Mouse (Mus musculus) kidney, embryonic 14.5 days (tissue): Measurements from ENCODE around the gene Klf15. TPM values are rescaled to one million over a fixed set of nuclear protein-coding genes. Genes with fewer than 3 reads are reported as not detected.

ENCODE experiments used
- ATAC-seq: fragments of 200-750 bp; cut with Nextera tagmentation; 2 replicates; pipeline ENCODE4 v1.8.0; 2017; ENCODE audit warnings: moderate number of reproducible peaks, mild to moderate bottlenecking, moderate TSS enrichment, moderate library complexity; ENCODE audit not compliant: low FRiP score, low TSS enrichment
- H3K27ac ChIP-seq: fragments of 300-500 bp; sonication (generic); 2 replicates; pipeline ENCODE4 v1.5.1; 2014; ENCODE audit warnings: low read depth, mild to moderate bottlenecking, low read length, moderate library complexity, mixed read lengths
- H3K27me3 ChIP-seq: fragments of 300-500 bp; sonication (generic); 2 replicates; pipeline ENCODE4 v1.6.1; 2014; ENCODE audit warnings: mild to moderate bottlenecking, low read length; ENCODE audit not compliant: control insufficient read depth, insufficient read depth
- H3K36me3 ChIP-seq: fragments of 300-500 bp; sonication (generic); 2 replicates; pipeline ENCODE4 v1.6.1; 2014; ENCODE audit warnings: low read length, mixed read lengths; ENCODE audit not compliant: control insufficient read depth, insufficient read depth
- H3K4me1 ChIP-seq: fragments of 300-500 bp; sonication (generic); 2 replicates; pipeline ENCODE4 v1.6.1; 2014; ENCODE audit warnings: low read length, mixed read lengths; ENCODE audit not compliant: control insufficient read depth, insufficient read depth
- H3K4me2 ChIP-seq: fragments of 300-500 bp; sonication (generic); replicated peaks from 2 replicates; pipeline ENCODE4 v1.6.1; 2014; ENCODE audit warnings: low read depth, mild to moderate bottlenecking, low read length
- H3K4me3 ChIP-seq: fragments of 300-500 bp; sonication (generic); 2 replicates; pipeline ENCODE4 v1.5.1; 2014; ENCODE audit warnings: mild to moderate bottlenecking, low read length
- H3K9ac ChIP-seq: fragments of 300-500 bp; sonication (generic); 2 replicates; pipeline ENCODE4 v1.6.1; 2014; ENCODE audit warnings: low read depth, mild to moderate bottlenecking, low read length, moderate library complexity
- H3K9me3 ChIP-seq: fragments of 300-500 bp; sonication (generic); 2 replicates; pipeline ENCODE4 v1.6.1; 2016; ENCODE audit warnings: low read length; ENCODE audit not compliant: control insufficient read depth
- WGBS: fragments of 180-500 bp; shearing (Covaris S2); extraction: QIAGEN DNeasy Blood & Tissue Kit; methylation state at CpG from one replicate; pipeline ENCODE4 v1.1.7; 2014; 5-methylcytosine and 5-hydroxymethylcytosine counted together
- polyA plus RNA-seq: library from polyadenylated mRNA; unstranded; fragments of >200 nt; fragmentation: Nextera tagmentation; extraction: Ambion mirVana; gene quantifications from 2 replicates; pipeline ENCODE4 v1.2.1, GENCODE M21; 2014

The Klf15 gene
- 5.3 and 9.3 TPM in 2 replicates for polyA plus RNA-seq

- WGBS: under 1% methylated on average over 58 of the region's 70 CpGs
- peak within 1 kb of the TSS; percentile 100 for H3K4me2 ChIP-seq
Measured at GRCm38 (mm10) chr6:90462181-90462706, at the start of gene Klf15. TSS of gene Klf15 (plus strand) at chr6:90462576.

GRCm38 (mm10) chr6:90422565-90422964, 39.8 kb upstream of the Klf15 start:
- peak overlapping the region; percentile 16; the same call in 1 of the 2 replicates for H3K4me3 ChIP-seq

More at GRCm38 (mm10) chr6:90462181-90462706, at the start of gene Klf15:
- H3K9me3 ChIP-seq: no peaks in the 10 kb centered on the region
- ATAC-seq: peak; percentile 83
- peak within 1 kb of the TSS; percentile 65 for H3K9ac ChIP-seq
- H3K4me3 ChIP-seq: peak within 1 kb of the TSS; percentile 69
- no peak within 1 kb of the TSS for H3K27ac ChIP-seq
- no peaks in the 10 kb centered on the region for H3K36me3 ChIP-seq
- H3K27me3 ChIP-seq: 0 out of 2 replicates have a peak, but pooled peaks cover 15% of the 10 kb centered on the region
- 0 out of 2 replicates have a peak, but pooled peaks cover 9% of the 10 kb centered on the region for H3K4me1 ChIP-seq

GRCm38 (mm10) chr6:90425361-90425760, 37.0 kb upstream of the Klf15 start:
- 91% methylated on average over 3 of the region's 3 CpGs for WGBS
- Histone ChIP-seq H3K36me3 (no peaks in the 10 kb centered on the region), H3K27me3 (peaks cover 9% of the 10 kb centered on the region; the same call in 1 of the 2 replicates), H3K9ac (no peak overlapping the region), H3K4me1 (peaks cover 10% of the 10 kb centered on the region; the same call in 1 of the 2 replicates), H3K4me3 (no peak overlapping the region), H3K4me2 (no peak overlapping the region), H3K27ac (no peak overlapping the region), H3K9me3 (no peaks in the 10 kb centered on the region)
- ATAC-seq: no peak

More at GRCm38 (mm10) chr6:90422565-90422964, 39.8 kb upstream of the Klf15 start:
- H3K36me3 ChIP-seq: no peaks in the 10 kb centered on the region
- ATAC-seq: peak; percentile 87
- H3K9ac ChIP-seq: no peak overlapping the region
- no peaks in the 10 kb centered on the region for H3K9me3 ChIP-seq
- H3K27me3 ChIP-seq: peaks cover 6% of the 10 kb centered on the region; the same call in 1 of the 2 replicates
- H3K4me1 ChIP-seq: 0 out of 2 replicates have a peak, but pooled peaks cover 6% of the 10 kb centered on the region
- H3K4me2 ChIP-seq: peak overlapping the region; percentile 36
- no peak overlapping the region for H3K27ac ChIP-seq
- WGBS: 4% methylated on average over 14 of the region's 14 CpGs

GRCm38 (mm10) chr6:90426003-90426402, 36.4 kb upstream of the Klf15 start:
- no peak overlapping the region for H3K9ac ChIP-seq
- no peak overlapping the region for H3K4me2 ChIP-seq
- H3K9me3 ChIP-seq: no peaks in the 10 kb centered on the region
- 87% methylated on average over 4 of the region's 4 CpGs for WGBS
- no peak for ATAC-seq
- H3K4me1 ChIP-seq: peaks cover 10% of the 10 kb centered on the region; the same call in 1 of the 2 replicates
- H3K27me3 ChIP-seq: peaks cover 9% of the 10 kb centered on the region; the same call in 1 of the 2 replicates
- H3K27ac ChIP-seq: no peak overlapping the region
- H3K36me3 ChIP-seq: no peaks in the 10 kb centered on the region
- no peak overlapping the region for H3K4me3 ChIP-seq

- peak within 1 kb of the TSS; percentile 86 for H3K4me2 ChIP-seq
- H3K27me3 ChIP-seq: peaks cover 9% of the 10 kb centered on the region; the same call in 1 of the 2 replicates
- H3K36me3 ChIP-seq: no peaks in the 10 kb centered on the region
- 1% methylated on average over 31 of the region's 31 CpGs for WGBS
- H3K27ac ChIP-seq: no peak within 1 kb of the TSS
- H3K9me3 ChIP-seq: no peaks in the 10 kb centered on the region
- peak; percentile 84 for ATAC-seq
- peak within 1 kb of the TSS; percentile 39 for H3K4me3 ChIP-seq
- H3K4me1 ChIP-seq: peaks cover 4% of the 10 kb centered on the region; the same call in 1 of the 2 replicates
- peak within 1 kb of the TSS; percentile 55 for H3K9ac ChIP-seq
Measured at GRCm38 (mm10) chr6:90428380-90428974, 33.9 kb upstream of the Klf15 start, which contains the start of gene Cfap100. TSS of gene Cfap100 (minus strand) at chr6:90428797.

GRCm38 (mm10) chr6:90429911-90430310, 32.5 kb upstream of the Klf15 start:
- Histone ChIP-seq H3K9ac (no peak overlapping the region), H3K36me3 (no peaks in the 10 kb centered on the region), H3K27me3 (peaks cover 9% of the 10 kb centered on the region; the same call in 1 of the 2 replicates), H3K4me1 (peaks cover 4% of the 10 kb centered on the region; the same call in 1 of the 2 replicates), H3K4me3 (no peak overlapping the region), H3K9me3 (no peaks in the 10 kb centered on the region), H3K27ac (no peak overlapping the region), H3K4me2 (no peak overlapping the region)
- 60% methylated on average over 14 of the region's 14 CpGs for WGBS
- ATAC-seq: no peak

- no peak overlapping the region for H3K4me3 ChIP-seq
- 81% methylated on average over 2 of the region's 2 CpGs for WGBS
- ATAC-seq: no peak
Measured at GRCm38 (mm10) chr6:90431487-90431886, 30.9 kb upstream of the Klf15 start.

GRCm38 (mm10) chr6:90434687-90435086, 27.7 kb upstream of the Klf15 start:
- ATAC-seq: peak; percentile 46; the same call in 1 of the 2 replicates
- WGBS: 68% methylated on average over 3 of the region's 3 CpGs
- Histone ChIP-seq H3K4me1 (no peaks in the 10 kb centered on the region), H3K9ac (no peak overlapping the region), H3K4me2 (no peak overlapping the region), H3K36me3 (no peaks in the 10 kb centered on the region), H3K9me3 (no peaks in the 10 kb centered on the region; the same call in 1 of the 2 replicates), H3K27ac (no peak overlapping the region), H3K4me3 (no peak overlapping the region), H3K27me3 (no peaks in the 10 kb centered on the region)

More at GRCm38 (mm10) chr6:90431487-90431886, 30.9 kb upstream of the Klf15 start:
- H3K27ac ChIP-seq: no peak overlapping the region
- no peak overlapping the region for H3K9ac ChIP-seq
- no peaks in the 10 kb centered on the region for H3K36me3 ChIP-seq
- no peaks in the 10 kb centered on the region for H3K9me3 ChIP-seq
- H3K27me3 ChIP-seq: peaks cover 9% of the 10 kb centered on the region; the same call in 1 of the 2 replicates
- peaks cover 4% of the 10 kb centered on the region; the same call in 1 of the 2 replicates for H3K4me1 ChIP-seq
- H3K4me2 ChIP-seq: no peak overlapping the region

- Histone ChIP-seq H3K4me3 (no peak overlapping the region), H3K4me1 (no peaks in the 10 kb centered on the region), H3K27ac (no peak overlapping the region), H3K9ac (no peak overlapping the region), H3K27me3 (no peaks in the 10 kb centered on the region), H3K9me3 (no peaks in the 10 kb centered on the region; the same call in 1 of the 2 replicates), H3K4me2 (no peak overlapping the region), H3K36me3 (no peaks in the 10 kb centered on the region)
- 17% methylated on average over 11 of the region's 11 CpGs for WGBS
- peak; percentile 69 for ATAC-seq
Measured at GRCm38 (mm10) chr6:90435195-90435618, 27.2 kb upstream of the Klf15 start.
